Mouse (Mus musculus) ES-Bruce4 (cell line): ENCODE results near the gene Il2ra. TPM values are rescaled to one million over a fixed set of nuclear protein-coding genes. Genes with fewer than 3 reads are reported as not detected.

Source experiments
- H3K27ac ChIP-seq: 2 replicates; pipeline ENCODE4 v1.5.1; 2012; ENCODE audit warnings: low read length, inconsistent platforms; ENCODE audit not compliant: insufficient read depth
- H3K27me3 ChIP-seq: 2 replicates; pipeline ENCODE4 v1.6.1; 2012; ENCODE audit warnings: mild to moderate bottlenecking, low read length, inconsistent platforms; ENCODE audit not compliant: control insufficient read depth, poor library complexity, insufficient read depth, severe bottlenecking
- H3K36me3 ChIP-seq: 2 replicates; pipeline ENCODE4 v1.6.1; 2012; ENCODE audit warnings: inconsistent platforms, mild to moderate bottlenecking, low read length, moderate library complexity; ENCODE audit not compliant: control insufficient read depth, poor library complexity, insufficient read depth, severe bottlenecking
- H3K4me1 ChIP-seq: one replicate; pipeline ENCODE4 v1.8.1; 2011; ENCODE audit warnings: low read length; ENCODE audit not compliant: control insufficient read depth, insufficient read depth
- H3K4me3 ChIP-seq: 2 replicates; pipeline ENCODE4 v1.5.1; 2011; ENCODE audit warnings: low read depth, mild to moderate bottlenecking, low read length
- H3K9ac ChIP-seq: 2 replicates; pipeline ENCODE4 v1.6.1; 2012; ENCODE audit warnings: low read depth, mild to moderate bottlenecking, inconsistent platforms; ENCODE audit not compliant: poor library complexity, severe bottlenecking
- H3K9me3 ChIP-seq: replicated peaks from 2 replicates; pipeline ENCODE4 v1.6.1; 2012; ENCODE audit warnings: mild to moderate bottlenecking, low read length, inconsistent platforms; ENCODE audit not compliant: control insufficient read depth, poor library complexity, insufficient read depth, severe bottlenecking
- CTCF ChIP-seq: IDR thresholded peaks from one replicate; pipeline ENCODE4 v1.8.1; 2011; ENCODE audit warnings: low read depth, low read length
- EP300 ChIP-seq: IDR thresholded peaks from 2 replicates; pipeline ENCODE4 v1.6.1; 2011; ENCODE audit warnings: low read depth, low read length; ENCODE audit not compliant: insufficient read depth
- POLR2A ChIP-seq: IDR thresholded peaks from one replicate; pipeline ENCODE4 v1.8.1; 2011; ENCODE audit warnings: low read length; ENCODE audit not compliant: insufficient read depth
- polyA plus RNA-seq: library from polyadenylated mRNA; stranded (reverse); fragments of >200 nt; gene quantifications from 2 replicates; pipeline ENCODE4 v1.2.4, GENCODE M21; 2011; ENCODE audit warnings: low read depth; ENCODE audit not compliant: missing spikeins, insufficient read depth, insufficient read length

Gene Il2ra
- polyA plus RNA-seq, 1 experiment = not detected

- H3K36me3 ChIP-seq = no peaks in the 10 kb centered on the region
- no peak overlapping the region for H3K27ac ChIP-seq
- H3K4me3 ChIP-seq = no peak overlapping the region
- H3K9me3 ChIP-seq = no peaks in the 10 kb centered on the region
- H3K4me1 ChIP-seq = no peaks in the 10 kb centered on the region
- H3K9ac ChIP-seq = no peak overlapping the region
- TF ChIP-seq CTCF = no peak
- TF ChIP-seq POLR2A = no peak
- no peak for TF ChIP-seq EP300
- H3K27me3 ChIP-seq = no peaks in the 10 kb centered on the region
Measured at GRCm38 (mm10) chr2:11729091-11729490, 86.5 kb downstream of the Il2ra start.

- H3K4me1 ChIP-seq = no peaks in the 10 kb centered on the region
- H3K27ac ChIP-seq = no peak overlapping the region
- H3K36me3 ChIP-seq = no peaks in the 10 kb centered on the region
- no peaks in the 10 kb centered on the region for H3K9me3 ChIP-seq
- no peak overlapping the region for H3K9ac ChIP-seq
- TF ChIP-seq CTCF (no peak), EP300 (no peak)
- no peak overlapping the region for H3K4me3 ChIP-seq
- H3K27me3 ChIP-seq = no peaks in the 10 kb centered on the region
Measured at GRCm38 (mm10) chr2:11732978-11733377, 90.4 kb downstream of the Il2ra start.

- Histone ChIP-seq H3K4me1 (no peaks in the 10 kb centered on the region), H3K36me3 (no peaks in the 10 kb centered on the region), H3K9ac (no peak overlapping the region), H3K4me3 (no peak overlapping the region), H3K27me3 (no peaks in the 10 kb centered on the region), H3K9me3 (no peaks in the 10 kb centered on the region), H3K27ac (no peak overlapping the region)
- TF ChIP-seq EP300 (no peak), CTCF (no peak)
Measured at GRCm38 (mm10) chr2:11735853-11736252, 93.2 kb downstream of the Il2ra start.

- Histone ChIP-seq H3K4me3 (no peak overlapping the region), H3K27ac (no peak overlapping the region), H3K27me3 (no peaks in the 10 kb centered on the region), H3K9ac (no peak overlapping the region), H3K4me1 (no peaks in the 10 kb centered on the region), H3K9me3 (no peaks in the 10 kb centered on the region), H3K36me3 (peaks cover 9% of the 10 kb centered on the region)
- TF ChIP-seq CTCF (no peak), POLR2A (no peak), EP300 (no peak)
Measured at GRCm38 (mm10) chr2:11738794-11739193, 96.2 kb downstream of the Il2ra start.

- Histone ChIP-seq H3K4me1 (no peaks in the 10 kb centered on the region), H3K4me3 (no peak overlapping the region), H3K27me3 (no peaks in the 10 kb centered on the region), H3K9me3 (no peaks in the 10 kb centered on the region), H3K9ac (no peak overlapping the region), H3K27ac (no peak overlapping the region), H3K36me3 (peaks cover 11% of the 10 kb centered on the region)
- TF ChIP-seq POLR2A = no peak
- TF ChIP-seq EP300 = no peak
- no peak for TF ChIP-seq CTCF
Measured at GRCm38 (mm10) chr2:11739516-11740051, 97.0 kb downstream of the Il2ra start.

Other genes with a start within 250 kb of the Il2ra start
- 73.8 and 74.9 TPM in 2 replicates for gene Pfkfb3, start 88.7 kb upstream of the Il2ra start, polyA plus RNA-seq
- 244 and 258 TPM in 2 replicates for gene Rbm17, start 38.7 kb upstream of the Il2ra start, polyA plus RNA-seq
- gene Gm17490, start 16.5 kb upstream of the Il2ra start, polyA plus RNA-seq = not detected in 2 replicates
- gene Il15ra, start 62.5 kb downstream of the Il2ra start, polyA plus RNA-seq = 4.9 and 5.1 TPM in 2 replicates
- 73.7 and 87.9 TPM in 2 replicates for gene Fbh1, start 134.8 kb downstream of the Il2ra start, polyA plus RNA-seq
- 24.6 and 26.1 TPM in 2 replicates for gene Ankrd16, start 135.1 kb downstream of the Il2ra start, polyA plus RNA-seq